In genomic region chr13:64052281-64052680, GRCm38 (mm10) we compare ENCODE assay signal across 12 mouse cellular contexts. TPM values are rescaled to one million over a fixed set of nuclear protein-coding genes. Genes with fewer than 3 reads are reported as not detected.
"Had no signal": no experiment of that assay in that cellular context is flagged by ENCODE, and none has a peak within 500 bp of the region (broad histone marks: within the 10 kb centered on the region; RNA-seq: fewer than 3 reads in every experiment).

No protein-coding gene starts in this region.

RNA-seq across cellular contexts. Expression of gene Hsd17b3, which starts 36.7 kb away (rescaled TPM):
- total RNA-seq: neutrophil, adult 5-6 weeks had no signal
- polyA plus RNA-seq: neural tube, embryonic 13.5 days; neural tube, embryonic 14.5 days; neural tube, embryonic 15.5 days; small intestine, adult 2 months; spleen, adult 2 months; stomach, embryonic 14.5 days; stomach, embryonic 15.5 days; stomach, embryonic 16.5 days; stomach, postnatal 0 days; thymus, postnatal 0 days; urinary bladder, adult 2 months had no signal
